Mouse (Mus musculus): ENCODE data around the gene Tbc1d23. TPM values are rescaled to one million over a fixed set of nuclear protein-coding genes. Genes with fewer than 3 reads are reported as not detected.

The Tbc1d23 gene
- polyA plus RNA-seq, 1 experiment = 9.7 TPM

DNA sequence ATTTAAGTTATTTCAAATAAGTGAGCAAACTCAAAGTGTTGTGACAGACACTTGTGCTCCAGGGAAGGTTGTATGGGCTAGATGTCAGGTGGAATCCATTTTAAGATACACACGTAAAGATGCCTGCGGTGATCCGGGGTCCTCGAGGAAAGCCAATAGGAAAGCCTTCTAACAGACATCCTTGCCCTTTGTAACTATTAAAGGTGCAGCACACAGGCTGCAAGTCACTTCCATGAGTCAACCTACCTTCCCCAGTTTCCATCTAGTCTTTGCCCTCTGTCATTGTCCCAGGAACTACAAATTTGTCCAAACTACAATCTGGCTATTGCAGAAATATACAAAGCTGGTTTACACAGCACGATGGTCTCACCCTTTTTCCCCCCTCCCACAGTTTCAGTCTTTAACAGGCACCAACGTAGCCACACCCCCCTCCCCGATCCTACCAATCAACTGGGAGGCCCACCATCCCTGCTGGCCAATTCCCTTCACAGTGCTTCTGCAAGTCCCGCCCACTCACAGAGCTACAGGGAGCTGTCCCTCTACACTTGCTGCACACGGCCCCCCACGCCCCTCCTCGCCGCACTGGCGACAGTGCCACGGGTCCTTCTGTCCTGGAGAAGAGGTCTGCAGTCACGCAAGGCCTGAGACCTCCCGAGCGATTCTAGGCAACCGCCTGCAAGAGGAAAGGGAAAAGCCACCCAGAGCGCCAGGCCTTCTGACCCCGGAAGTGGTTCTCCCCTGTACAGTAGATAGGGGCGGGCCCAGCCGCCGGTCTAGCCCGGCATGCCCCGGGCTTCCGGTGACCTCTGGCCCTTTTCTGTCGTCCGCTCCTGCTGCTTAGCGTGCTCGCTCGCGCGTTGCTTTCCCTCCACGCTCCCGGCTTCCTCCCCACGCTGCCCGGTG lies 110.1 kb downstream of the Tbc1d23 start, which contains the start of gene Tomm70a:
Tomm70a (plus strand) TSS at position 791 of the 903 bp plus-strand sequence.
- peak; percentile 82 for DNase-seq (ENCODE audit: low read depth, low spot score)
- WGBS = under 1% methylated on average over 37 of the region's 37 CpGs

Other genes with a start within 250 kb of the Tbc1d23 start
- not detected in 2 replicates for gene Tmem45a2, start 160.1 kb downstream of the Tbc1d23 start, polyA plus RNA-seq (2012; rRNA removed)
- gene Tomm70a, start 109.8 kb downstream of the Tbc1d23 start, polyA plus RNA-seq (2012; rRNA removed) = 9.8 and 12.8 TPM in 2 replicates
- 12.9 and 16.5 TPM in 2 replicates for gene Nit2, start 64.2 kb downstream of the Tbc1d23 start, polyA plus RNA-seq (2012; rRNA removed)
- gene Tmem30c, start 61.4 kb upstream of the Tbc1d23 start, polyA plus RNA-seq (2012; rRNA removed) = 0.06 TPM in 1 of 2 replicates, not detected in the other
- 11.0 and 13.0 TPM in 2 replicates for gene Filip1l, start 121.6 kb upstream of the Tbc1d23 start, polyA plus RNA-seq (2012; rRNA removed)